Mouse (Mus musculus): Measurements from ENCODE around the gene Hist1h1b. TPM values are rescaled to one million over a fixed set of nuclear protein-coding genes. Genes with fewer than 3 reads are reported as not detected.
"Not testable (repeated sequence)": the region's sequence is repeated elsewhere in the genome, so short reads cannot be mapped to it uniquely, and the experiment has no call there.

Hist1h1b gene
- polyA plus RNA-seq (2016; fragmentation: Nextera tagmentation; extraction: Ambion mirVana): 37.0 and 43.0 TPM in 2 replicates

DNA sequence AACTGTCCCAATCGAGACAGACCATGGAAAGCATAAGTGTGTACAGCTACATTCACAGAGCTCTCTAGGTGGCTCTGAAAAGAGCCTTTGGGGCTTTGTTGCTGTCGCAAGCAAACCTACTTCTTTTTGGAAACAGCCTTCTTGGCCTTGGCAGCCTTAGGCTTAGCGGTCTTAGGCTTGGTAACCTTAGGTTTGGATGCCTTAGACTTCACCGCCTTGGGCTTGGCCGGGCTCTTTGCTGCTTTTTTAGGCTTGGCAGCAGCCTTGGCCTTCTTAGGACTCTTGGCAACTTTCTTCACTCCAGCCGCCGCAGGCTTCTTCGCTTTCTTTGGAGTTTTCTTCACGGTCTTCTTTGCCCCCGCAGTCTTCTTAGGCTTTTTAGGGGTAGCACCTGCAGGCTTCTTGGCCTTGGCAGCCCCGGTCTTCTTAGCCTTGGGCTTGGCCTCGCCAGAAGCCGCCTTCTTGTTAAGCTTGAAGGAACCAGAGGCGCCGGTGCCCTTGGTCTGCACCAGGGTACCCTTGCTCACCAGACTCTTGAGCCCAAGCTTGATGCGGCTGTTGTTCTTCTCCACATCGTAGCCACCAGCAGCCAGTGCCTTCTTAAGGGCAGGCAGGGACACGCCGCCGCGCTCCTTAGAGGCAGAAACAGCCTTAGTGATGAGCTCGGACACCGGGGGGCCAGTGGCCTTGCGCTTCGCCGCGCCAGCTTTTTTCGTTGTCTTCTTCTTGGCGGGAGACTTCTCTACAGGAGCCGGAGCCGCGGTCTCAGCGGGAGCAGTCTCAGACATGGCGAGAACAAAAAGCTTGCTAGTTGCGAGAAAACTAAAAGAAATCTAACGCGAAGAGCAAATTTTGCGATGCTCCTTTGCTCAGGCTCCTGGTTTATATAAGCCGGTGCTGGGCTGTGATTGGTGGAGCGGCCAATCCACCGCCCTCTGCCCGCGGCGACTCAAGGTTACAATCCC lies at the start of gene Hist1h1b:
Gene Hist1h1b, minus strand, starts transcription at position 859 of the 965 bp plus-strand sequence.
- H3K36me3 ChIP-seq (replicated peaks): no peaks in the 10 kb centered on the region
- peak within 1 kb of the TSS; percentile 99 for H3K27ac ChIP-seq
- WGBS: under 1% methylated on average over 44 of the region's 44 CpGs
- H3K27me3 ChIP-seq (ENCODE audit: poor library complexity, severe bottlenecking): no peaks in the 10 kb centered on the region
- H3K4me3 ChIP-seq: peak within 1 kb of the TSS; percentile 77
- H3K4me1 ChIP-seq: peaks cover 55% of the 10 kb centered on the region
- peak; percentile 83 for DNase-seq (ENCODE audit: extremely low spot score, low spot score)
- H3K9me3 ChIP-seq: no peaks in the 10 kb centered on the region

DNA sequence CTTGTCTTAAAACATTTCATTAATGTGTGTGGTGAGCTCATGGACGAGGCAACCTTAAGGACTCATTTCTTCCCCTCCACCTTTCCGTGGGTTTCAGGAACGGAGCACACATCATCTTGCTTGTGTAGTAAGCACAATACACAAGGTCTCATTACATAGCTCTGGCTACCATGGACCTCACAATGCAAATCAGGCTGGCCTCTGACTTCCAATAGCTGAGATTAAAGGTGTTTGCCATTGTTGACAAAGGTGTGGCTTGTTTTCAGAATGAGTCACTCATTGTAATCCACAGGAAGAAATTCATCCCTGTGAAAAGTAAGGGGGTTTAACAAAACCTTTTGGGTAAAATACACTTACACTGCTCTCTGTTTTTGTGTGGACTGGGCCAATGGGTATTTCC lies 48.1 kb upstream of the Hist1h1b start:
- Histone ChIP-seq H3K9me3 (no peaks in the 10 kb centered on the region), H3K36me3 (replicated peaks) (peaks cover 7% of the 10 kb centered on the region), H3K27ac (peak overlapping the region; percentile 62), H3K27me3 (ENCODE audit: poor library complexity, severe bottlenecking) (no peaks in the 10 kb centered on the region), H3K4me1 (peaks cover 4% of the 10 kb centered on the region), H3K4me3 (no peak overlapping the region)
- DNase-seq (ENCODE audit: extremely low spot score, low spot score): no peak
- 82% methylated on average over 3 of the region's 3 CpGs for WGBS

GRCm38 (mm10) chr13:21820082-21820890 lies 39.9 kb upstream of the Hist1h1b start:
- H3K4me1 ChIP-seq; H3K36me3 ChIP-seq (replicated peaks); H3K27me3 ChIP-seq (ENCODE audit: poor library complexity, severe bottlenecking); H3K9me3 ChIP-seq; H3K4me3 ChIP-seq; H3K27ac ChIP-seq; DNase-seq (ENCODE audit: extremely low spot score, low spot score): not testable (repeated sequence)
- 66% methylated on average over 7 of the region's 16 CpGs for WGBS

- H3K9me3 ChIP-seq; H3K36me3 ChIP-seq (replicated peaks); DNase-seq (ENCODE audit: extremely low spot score, low spot score); H3K27me3 ChIP-seq (ENCODE audit: poor library complexity, severe bottlenecking); H3K4me1 ChIP-seq: not testable (repeated sequence)
- 0% methylated on average over 14 of the region's 14 CpGs for WGBS
- peak overlapping the region; percentile 34; the same call in 1 of the 2 replicates for H3K4me3 ChIP-seq
- H3K27ac ChIP-seq: peak overlapping the region; percentile 77
These were observed 31.7 kb upstream of the Hist1h1b start for GRCm38 (mm10) chr13:21812092-21812491.

- peak within 1 kb of the TSS; percentile 34; the same call in 1 of the 2 replicates for H3K4me3 ChIP-seq
These were observed 31.1 kb upstream of the Hist1h1b start, which contains the start of gene Hist1h4m for GRCm38 (mm10) chr13:21811539-21811938. Gene Hist1h4m, plus strand, starts transcription at chr13:21811746.

GRCm38 (mm10) chr13:21811074-21811473 lies 30.6 kb upstream of the Hist1h1b start:
- H3K27ac ChIP-seq; DNase-seq (ENCODE audit: extremely low spot score, low spot score); H3K4me3 ChIP-seq; H3K4me1 ChIP-seq; H3K27me3 ChIP-seq (ENCODE audit: poor library complexity, severe bottlenecking); H3K9me3 ChIP-seq; H3K36me3 ChIP-seq (replicated peaks): not testable (repeated sequence)
- no CpG with 5 or more reads among the region's 8 CpGs for WGBS

More at GRCm38 (mm10) chr13:21811539-21811938, 31.1 kb upstream of the Hist1h1b start, which contains the start of gene Hist1h4m:
- not testable (repeated sequence) for H3K4me1 ChIP-seq; H3K36me3 ChIP-seq (replicated peaks); H3K27me3 ChIP-seq (ENCODE audit: poor library complexity, severe bottlenecking); H3K9me3 ChIP-seq; DNase-seq (ENCODE audit: extremely low spot score, low spot score)
- WGBS: no CpG with 5 or more reads among the region's 24 CpGs
- H3K27ac ChIP-seq: peak within 1 kb of the TSS; percentile 77

DNA sequence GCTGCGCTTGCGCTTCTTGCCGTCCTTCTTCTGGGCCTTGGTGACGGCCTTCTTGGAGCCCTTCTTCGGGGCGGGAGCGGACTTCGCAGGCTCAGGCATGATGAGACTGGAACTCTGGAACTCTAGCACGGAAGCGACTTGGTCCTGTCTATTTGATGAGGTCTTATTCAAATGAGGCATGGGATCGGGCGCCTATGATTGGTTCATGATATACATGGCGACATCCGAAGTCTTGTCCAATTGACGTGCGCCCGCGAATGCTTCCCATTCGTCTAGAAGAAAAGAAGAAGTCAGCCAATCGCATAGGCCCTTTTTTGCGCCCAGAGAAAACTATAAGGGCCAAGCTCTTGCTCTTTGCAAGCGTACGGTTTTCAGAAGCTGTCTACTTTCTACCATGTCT lies 29.6 kb upstream of the Hist1h1b start, which contains the start of the genes Hist1h2bq and Hist1h2ao:
Gene Hist1h2bq, minus strand, starts transcription at position 125 of the 400 bp plus-strand sequence.
Gene Hist1h2ao, plus strand, starts transcription at position 393 of the 400 bp plus-strand sequence.
- H3K27ac ChIP-seq; H3K4me3 ChIP-seq; H3K36me3 ChIP-seq (replicated peaks); H3K27me3 ChIP-seq (ENCODE audit: poor library complexity, severe bottlenecking); H3K4me1 ChIP-seq; DNase-seq (ENCODE audit: extremely low spot score, low spot score); H3K9me3 ChIP-seq: not testable (repeated sequence)
- WGBS: no CpG with 5 or more reads among the region's 23 CpGs

GRCm38 (mm10) chr13:21803058-21803457 lies 22.6 kb upstream of the Hist1h1b start:
- DNase-seq (ENCODE audit: extremely low spot score, low spot score); H3K27ac ChIP-seq; H3K4me1 ChIP-seq; H3K36me3 ChIP-seq (replicated peaks); H3K4me3 ChIP-seq; H3K9me3 ChIP-seq; H3K27me3 ChIP-seq (ENCODE audit: poor library complexity, severe bottlenecking): not testable (repeated sequence)
- WGBS: no CpG with 5 or more reads among the region's 4 CpGs

DNA sequence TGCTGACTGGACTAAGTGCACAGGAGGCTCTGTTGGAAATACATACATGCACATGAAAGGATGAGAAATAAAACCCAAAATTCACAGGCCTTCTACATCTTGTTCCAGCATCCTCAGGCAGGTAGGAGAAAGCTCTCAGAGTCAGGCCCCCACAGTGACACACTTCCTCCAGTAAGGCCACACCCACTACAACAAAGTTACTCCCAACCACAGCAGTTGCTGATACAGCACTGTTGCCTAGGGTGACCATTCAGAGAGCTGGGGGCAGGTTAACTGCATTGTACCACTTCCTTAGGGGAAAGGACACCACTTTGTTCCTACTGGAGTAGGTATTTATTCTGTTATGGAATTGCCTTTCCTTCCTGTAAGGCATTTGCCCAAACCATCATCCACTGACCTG lies 16.7 kb upstream of the Hist1h1b start:
- not testable (repeated sequence) for H3K4me1 ChIP-seq

DNA sequence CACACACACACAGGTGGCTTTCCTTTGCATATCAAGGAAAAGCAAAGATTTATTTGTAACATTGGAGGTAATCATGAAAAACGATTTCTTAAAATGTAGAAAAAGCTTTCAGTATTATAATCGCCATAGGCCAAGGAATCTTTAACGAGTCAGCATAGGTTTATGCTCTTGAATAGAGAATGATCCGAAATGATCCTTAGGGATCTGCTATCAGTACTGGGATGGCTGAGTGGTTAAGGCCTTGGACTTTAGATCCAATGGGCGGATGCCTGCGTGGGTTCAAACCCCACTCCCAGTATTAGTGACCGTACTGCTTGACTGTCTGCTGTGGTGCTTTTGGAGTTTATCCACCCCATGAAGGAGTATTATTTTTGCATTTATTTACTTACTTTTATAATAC lies 15.2 kb upstream of the Hist1h1b start:
- H3K36me3 ChIP-seq (replicated peaks): no peaks in the 10 kb centered on the region
- H3K4me3 ChIP-seq: no peak overlapping the region
- H3K4me1 ChIP-seq: peaks cover 8% of the 10 kb centered on the region
- no peaks in the 10 kb centered on the region for H3K27me3 ChIP-seq (ENCODE audit: poor library complexity, severe bottlenecking)
- 91% methylated on average over 7 of the region's 7 CpGs for WGBS
- no peak overlapping the region for H3K27ac ChIP-seq
- DNase-seq (ENCODE audit: extremely low spot score, low spot score): no peak
- no peaks in the 10 kb centered on the region for H3K9me3 ChIP-seq

More for the DNA sequence above, 16.7 kb upstream of the Hist1h1b start:
- not testable (repeated sequence) for H3K36me3 ChIP-seq (replicated peaks); H3K9me3 ChIP-seq; H3K27ac ChIP-seq; DNase-seq (ENCODE audit: extremely low spot score, low spot score); H3K27me3 ChIP-seq (ENCODE audit: poor library complexity, severe bottlenecking); H3K4me3 ChIP-seq

GRCm38 (mm10) chr13:21790601-21791283 lies 10.3 kb upstream of the Hist1h1b start:
- Histone ChIP-seq H3K4me1 (peaks cover 40% of the 10 kb centered on the region), H3K9me3 (no peaks in the 10 kb centered on the region), H3K36me3 (replicated peaks) (no peaks in the 10 kb centered on the region), H3K27ac (peak overlapping the region; percentile 86), H3K27me3 (ENCODE audit: poor library complexity, severe bottlenecking) (no peaks in the 10 kb centered on the region), H3K4me3 (peak overlapping the region; percentile 41)
- peak; percentile 34 for DNase-seq (ENCODE audit: extremely low spot score, low spot score)
- WGBS: 7% methylated on average over 18 of the region's 18 CpGs

DNA sequence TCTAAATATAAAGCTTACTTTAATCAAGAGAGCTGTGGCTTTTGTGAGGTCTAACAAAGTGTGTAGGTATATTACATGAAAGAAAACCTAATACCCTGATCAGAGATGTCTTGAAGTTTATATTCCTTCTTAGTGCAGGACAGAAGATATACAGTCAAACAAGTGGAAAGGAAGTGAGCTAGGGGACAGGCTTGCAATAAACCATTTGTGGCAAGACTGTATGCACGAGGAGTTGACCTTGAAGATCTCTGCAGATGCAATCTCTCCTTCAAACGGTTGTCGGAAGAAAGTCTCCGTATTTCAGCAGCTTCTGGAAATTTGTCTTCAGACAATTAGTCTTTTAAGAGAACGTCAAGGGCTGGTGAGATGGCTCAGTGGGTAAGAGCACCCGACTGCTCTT lies 9.5 kb upstream of the Hist1h1b start:
- DNase-seq (ENCODE audit: extremely low spot score, low spot score): no peak
- Histone ChIP-seq H3K36me3 (replicated peaks) (no peaks in the 10 kb centered on the region), H3K4me3 (no peak overlapping the region), H3K27ac (peak overlapping the region; percentile 91), H3K27me3 (ENCODE audit: poor library complexity, severe bottlenecking) (no peaks in the 10 kb centered on the region), H3K9me3 (no peaks in the 10 kb centered on the region), H3K4me1 (peaks cover 48% of the 10 kb centered on the region)
- 70% methylated on average over 6 of the region's 6 CpGs for WGBS

All from forebrain, embryonic 10.5 days (tissue).